Comparison of ENCODE assay signal across 10 mouse cellular contexts in the genomic region with DNA sequence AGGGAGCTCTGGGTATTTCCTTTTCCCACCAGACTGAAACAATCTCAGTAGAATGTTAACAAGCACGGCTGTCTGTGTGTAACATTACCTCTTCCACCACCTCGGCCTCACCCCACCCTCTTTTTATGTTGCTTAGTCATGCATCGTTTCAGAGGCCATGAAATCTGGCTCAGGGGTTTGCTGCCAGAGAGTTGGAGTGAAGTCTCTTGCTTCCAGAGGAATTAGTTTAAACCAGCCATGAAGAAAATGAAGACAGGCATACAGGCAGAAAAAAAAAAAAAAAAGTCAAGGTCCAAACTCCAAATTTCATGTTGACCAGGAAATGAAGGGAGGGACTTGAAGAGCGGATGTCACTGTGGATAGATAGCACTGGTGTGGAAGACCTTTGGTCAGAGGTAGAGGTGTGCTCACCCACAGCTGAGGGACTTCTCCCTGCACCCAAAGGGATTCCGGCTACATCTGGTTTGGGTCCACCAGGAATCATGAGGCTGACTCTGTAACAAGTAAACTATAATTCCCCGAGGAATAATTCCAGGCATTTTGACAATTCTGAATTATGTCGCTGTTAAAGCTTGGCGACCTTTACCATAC.
DNase-seq lines count a peak whose midpoint lies in the region; ATAC-seq lines count a peak whose summit lies in the region.
"Had no signal": no experiment of that assay in that cellular context is flagged by ENCODE, and none has a peak within 500 bp of the region (broad histone marks: within the 10 kb centered on the region; RNA-seq: fewer than 3 reads in every experiment).

No protein-coding gene starts in this region.

- DNase-seq in urinary bladder, postnatal 14 days (ENCODE audit: low spot score), result peak; percentile 21
- DNase-seq in urinary bladder, adult 18-20 months (ENCODE audit: low spot score in 2 of 2), result no peak
- DNase-seq in forelimb bud, embryonic 11.5 days (ENCODE audit: low read depth, low spot score), result peak; percentile 40
- peak; percentile 80 for DNase-seq in large intestine, adult 2 months (ENCODE audit: low read depth, low spot score)
- peak; percentile 80 for DNase-seq in yolk sac, embryonic 10.5 days (ENCODE audit: low spot score)
- DNase-seq in spleen, postnatal 10 days (ENCODE audit: low spot score in 2 of 2), result no peak
- no peak for DNase-seq in frontal cortex, postnatal 14 days (ENCODE audit: low spot score in 2 of 2)
- DNase-seq: heart, adult 11 months; thymus, adult 2 months had no signal

- H3K4me3 ChIP-seq in forebrain, embryonic 15.5 days, result no peak overlapping the region

- no peaks in the 10 kb centered on the region for H3K36me3 ChIP-seq in forebrain, embryonic 15.5 days

- H3K9ac ChIP-seq in forebrain, embryonic 15.5 days (replicated peaks), result no peak overlapping the region

- no peaks in the 10 kb centered on the region for H3K9me3 ChIP-seq in forebrain, embryonic 15.5 days

- no peaks in the 10 kb centered on the region for H3K27me3 ChIP-seq in forebrain, embryonic 15.5 days

- no peak overlapping the region for H3K4me2 ChIP-seq in forebrain, embryonic 15.5 days (replicated peaks)

- no peak for ATAC-seq in forebrain, embryonic 15.5 days (replicated peaks)

- H3K27ac ChIP-seq in forebrain, embryonic 15.5 days (replicated peaks), result no peak overlapping the region

- WGBS in large intestine, adult 2 months, result 20% methylated on average over 8 of the region's 8 CpGs
- 62% methylated on average over 8 of the region's 8 CpGs for WGBS in forebrain, embryonic 15.5 days

- H3K4me1 ChIP-seq in forebrain, embryonic 15.5 days, result peaks cover 4% of the 10 kb centered on the region; the same call in 1 of the 2 replicates

Comparison
In these comparisons a context has a peak if more than half of its experiments do, and no peak if none do; other contexts are left out.
1. DNase-seq: peak in urinary bladder, postnatal 14 days (single experiment), forelimb bud, embryonic 11.5 days (single experiment), large intestine, adult 2 months (single experiment) and yolk sac, embryonic 10.5 days (single experiment); none in urinary bladder, adult 18-20 months (0 of 2), spleen, postnatal 10 days (0 of 2) and frontal cortex, postnatal 14 days (0 of 2).